Mouse (Mus musculus) layer of hippocampus, adult 9-11 months (tissue): ENCODE measurements around the gene S100a10.
"Not testable (repeated sequence)": the region's sequence is repeated elsewhere in the genome, so short reads cannot be mapped to it uniquely, and the experiment has no call there.

ENCODE experiments used
- DNase-seq: peaks from one replicate; pipeline ENCODE4 v3.0.0; 2022

The S100a10 gene

GRCm38 (mm10) chr3:93554981-93555877, at the start of gene S100a10:
TSS of gene S100a10 (plus strand) at chr3:93555080.
- no peak for DNase-seq

- DNase-seq = peak; percentile 3
These were observed 48.7 kb upstream of the S100a10 start for GRCm38 (mm10) chr3:93505960-93506863.

- DNase-seq = no peak
These were observed 48.0 kb upstream of the S100a10 start for GRCm38 (mm10) chr3:93506881-93507325.

GRCm38 (mm10) chr3:93509301-93509700, 45.6 kb upstream of the S100a10 start:
- DNase-seq = no peak

GRCm38 (mm10) chr3:93511036-93511435, 43.8 kb upstream of the S100a10 start:
- no peak for DNase-seq

GRCm38 (mm10) chr3:93511801-93512200, 43.1 kb upstream of the S100a10 start:
- no peak for DNase-seq

- DNase-seq = no peak
These were observed 42.3 kb upstream of the S100a10 start for GRCm38 (mm10) chr3:93512386-93513101.

- no peak for DNase-seq
These were observed 40.3 kb upstream of the S100a10 start for GRCm38 (mm10) chr3:93514628-93515027.

GRCm38 (mm10) chr3:93517343-93517742, 37.5 kb upstream of the S100a10 start:
- DNase-seq = no peak

- DNase-seq = no peak
These were observed 35.0 kb upstream of the S100a10 start for GRCm38 (mm10) chr3:93519856-93520329.

- DNase-seq = no peak
These were observed 34.3 kb upstream of the S100a10 start, which contains the start of gene S100a11 for GRCm38 (mm10) chr3:93520330-93521193. TSS of gene S100a11 (plus strand) at chr3:93520488.

GRCm38 (mm10) chr3:93521462-93522057, 33.3 kb upstream of the S100a10 start:
- DNase-seq = no peak

GRCm38 (mm10) chr3:93522611-93523010, 32.3 kb upstream of the S100a10 start:
- peak; percentile 32 for DNase-seq

GRCm38 (mm10) chr3:93527300-93527699, 27.6 kb upstream of the S100a10 start:
- no peak for DNase-seq

GRCm38 (mm10) chr3:93528807-93529206, 26.1 kb upstream of the S100a10 start:
- no peak for DNase-seq

GRCm38 (mm10) chr3:93537068-93537576, 17.8 kb upstream of the S100a10 start:
- no peak for DNase-seq

- DNase-seq = no peak
These were observed 16.4 kb upstream of the S100a10 start for GRCm38 (mm10) chr3:93538486-93538885.

GRCm38 (mm10) chr3:93541501-93541900, 13.4 kb upstream of the S100a10 start:
- no peak for DNase-seq

- not testable (repeated sequence) for DNase-seq
These were observed 10.7 kb upstream of the S100a10 start for GRCm38 (mm10) chr3:93544170-93544569.

- peak; percentile 62 for DNase-seq
These were observed 7.7 kb upstream of the S100a10 start for GRCm38 (mm10) chr3:93547099-93547648.
